Mouse (Mus musculus): ENCODE measurements around the gene Smyd4.

- TF ChIP-seq ZNF384 (IDR thresholded peaks at IDR 0.05; ENCODE audit: low read depth, low read length) (no peak), MAFK (IDR thresholded peaks at IDR 0.05; ENCODE audit: insufficient read depth, low read depth, low read length) (no peak)
These were observed 91.7 kb downstream of the Smyd4 start for GRCm38 (mm10) chr11:75439951-75440350.

Data from ES-E14 (cell line).